Mouse (Mus musculus) hindbrain, embryonic 14.5 days (tissue): ENCODE measurements around the gene Micall2. TPM values are rescaled to one million over a fixed set of nuclear protein-coding genes. Genes with fewer than 3 reads are reported as not detected.
A peak's percentile ranks its signal among the peaks of the same experiment; 100 is the strongest.
"Not testable (repeated sequence)": the region's sequence is repeated elsewhere in the genome, so short reads cannot be mapped to it uniquely, and the experiment has no call there.

Experiments
- ATAC-seq: fragments of 200-750 bp; cut with Nextera tagmentation; 2 replicates; pipeline ENCODE4 v1.8.0; 2017; ENCODE audit warnings: moderate number of reproducible peaks, mild to moderate bottlenecking, moderate TSS enrichment, moderate library complexity; ENCODE audit not compliant: low FRiP score
- DNase-seq: peaks from one replicate; pipeline ENCODE4 v3.0.0-alpha.2; 2015; ENCODE audit warnings: low spot score
- H3K27ac ChIP-seq: fragments of 300-500 bp; sonication (generic); 2 replicates; pipeline ENCODE4 v1.5.1; 2014; ENCODE audit warnings: mild to moderate bottlenecking, moderate library complexity
- H3K27me3 ChIP-seq: fragments of 300-500 bp; sonication (generic); 2 replicates; pipeline ENCODE4 v1.6.1; 2014; ENCODE audit warnings: mild to moderate bottlenecking, low read length, mixed read lengths; ENCODE audit not compliant: control insufficient read depth, insufficient read depth
- H3K36me3 ChIP-seq: fragments of 300-500 bp; sonication (generic); replicated peaks from 2 replicates; pipeline ENCODE4 v1.6.1; 2014; ENCODE audit not compliant: control insufficient read depth, insufficient read depth
- H3K4me1 ChIP-seq: fragments of 300-500 bp; sonication (generic); replicated peaks from 2 replicates; pipeline ENCODE4 v1.6.1; 2014; ENCODE audit warnings: antibody characterized with exemption, low read length, mixed read lengths; ENCODE audit not compliant: control insufficient read depth, insufficient read depth
- H3K4me2 ChIP-seq: fragments of 300-500 bp; sonication (generic); replicated peaks from 2 replicates; pipeline ENCODE4 v1.6.1; 2014; ENCODE audit warnings: mild to moderate bottlenecking, moderate library complexity
- H3K4me3 ChIP-seq: fragments of 300-500 bp; sonication (generic); replicated peaks from 2 replicates; pipeline ENCODE4 v1.5.1; 2014; ENCODE audit warnings: mild to moderate bottlenecking, low read length
- H3K9ac ChIP-seq: fragments of 300-500 bp; sonication (generic); 2 replicates; pipeline ENCODE4 v1.6.1; 2014
- H3K9me3 ChIP-seq: fragments of 300-500 bp; sonication (generic); 2 replicates; pipeline ENCODE4 v1.6.1; 2016; ENCODE audit warnings: low read length; ENCODE audit not compliant: control insufficient read depth
- WGBS: fragments of 180-500 bp; shearing (Covaris S2); extraction: QIAGEN DNeasy Blood & Tissue Kit; methylation state at CpG from one replicate; pipeline ENCODE4 v1.1.7; 2014; 5-methylcytosine and 5-hydroxymethylcytosine counted together
- polyA plus RNA-seq: library from polyadenylated mRNA; unstranded; fragments of >200 nt; fragmentation: Nextera tagmentation; extraction: Ambion mirVana; gene quantifications from 2 replicates; pipeline ENCODE4 v1.2.1, GENCODE M21; 2014

Micall2 gene
- polyA plus RNA-seq, 1 experiment from 2014 or later: 10.6 TPM

DNA sequence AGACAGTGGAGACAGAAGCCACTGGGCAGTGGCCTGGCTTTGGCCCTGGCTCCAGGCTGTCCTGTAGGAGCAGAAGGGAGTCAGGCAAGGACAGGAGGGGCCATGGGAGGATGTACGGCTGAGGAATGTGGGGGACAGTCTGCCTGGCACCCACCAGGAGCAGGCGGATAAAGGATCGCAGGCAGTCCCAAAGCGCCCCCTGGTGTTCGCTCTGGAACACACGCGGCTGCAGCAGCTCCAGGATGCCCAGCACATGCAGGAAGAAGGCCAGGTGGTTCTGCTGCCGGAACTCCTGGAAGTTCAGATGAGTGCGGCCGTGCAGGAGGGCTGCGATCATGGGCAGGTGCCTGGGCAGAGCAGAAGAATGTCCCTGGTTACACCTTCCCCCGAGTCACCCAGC, 18.6 kb upstream of the Micall2 start:
- Histone ChIP-seq H3K27me3 (no peaks in the 10 kb centered on the region), H3K27ac (no peak overlapping the region), H3K9me3 (no peaks in the 10 kb centered on the region), H3K36me3 (peaks cover 86% of the 10 kb centered on the region), H3K9ac (no peak overlapping the region), H3K4me1 (no peaks in the 10 kb centered on the region), H3K4me2 (no peak overlapping the region), H3K4me3 (no peak overlapping the region)
- WGBS: 40% methylated on average over 12 of the region's 12 CpGs
- ATAC-seq (no peak), DNase-seq (peak; percentile 74)

DNA sequence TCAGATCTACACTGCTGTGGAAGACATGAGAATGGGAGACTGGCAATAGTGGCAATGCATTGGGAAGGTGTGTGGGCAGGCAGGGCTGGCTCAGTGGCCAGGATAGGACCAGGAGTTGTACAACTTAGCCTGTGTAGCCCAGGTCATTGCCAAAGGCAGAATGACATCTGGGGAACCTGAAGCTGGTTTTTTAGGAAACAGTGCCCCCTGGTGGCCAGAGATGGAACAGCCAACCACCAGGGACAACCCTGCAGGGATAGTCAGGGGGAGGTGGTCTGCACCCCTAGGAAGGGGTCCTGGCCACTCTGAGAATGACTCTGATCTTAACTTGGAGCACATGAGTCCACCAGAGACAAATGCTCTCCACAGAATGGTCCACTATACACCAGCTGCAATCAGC, 14.4 kb upstream of the Micall2 start:
- Histone ChIP-seq H3K4me3 (no peak overlapping the region), H3K27ac (no peak overlapping the region), H3K9ac (no peak overlapping the region), H3K36me3 (peaks cover 44% of the 10 kb centered on the region), H3K27me3 (peaks cover 4% of the 10 kb centered on the region; the same call in 1 of the 2 replicates), H3K9me3 (no peaks in the 10 kb centered on the region), H3K4me2 (no peak overlapping the region), H3K4me1 (no peaks in the 10 kb centered on the region)
- ATAC-seq (peak; percentile 10; the same call in 1 of the 2 replicates), DNase-seq (peak; percentile 83)

DNA sequence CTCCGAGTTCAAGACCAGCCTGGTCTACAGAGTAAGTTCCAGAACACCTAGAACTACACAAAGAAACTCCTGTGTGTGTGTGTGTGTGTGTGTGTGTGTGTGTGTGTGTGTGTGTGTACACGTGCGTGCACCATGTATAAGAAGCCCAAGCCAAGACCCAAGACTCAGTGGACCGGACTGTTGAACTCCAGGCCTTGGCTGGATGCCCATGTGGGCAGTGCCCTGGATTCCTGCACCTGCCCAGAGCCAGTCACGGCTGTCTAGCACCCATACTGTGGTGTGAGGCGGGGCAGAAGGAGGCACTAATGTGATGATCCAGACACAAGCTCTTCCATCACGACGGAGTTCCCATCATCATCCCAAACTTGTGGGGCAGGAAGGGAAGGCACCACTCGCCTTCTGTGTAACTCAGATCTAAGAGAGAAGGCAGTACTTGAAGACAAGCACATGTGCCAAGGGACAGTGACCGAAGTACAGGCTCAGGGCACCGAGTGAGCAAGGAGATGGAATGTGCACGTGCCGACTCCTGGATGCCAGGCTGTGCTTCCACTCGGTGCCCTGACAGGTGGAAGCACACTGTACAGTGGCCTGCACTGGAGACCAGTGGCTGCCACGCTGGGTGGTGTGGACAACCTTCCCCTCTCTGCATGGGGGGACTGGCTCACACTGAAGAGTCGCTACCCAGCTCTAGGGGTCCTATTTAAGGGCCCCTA, 13.4 kb upstream of the Micall2 start:
- H3K27ac ChIP-seq: no peak overlapping the region
- no peak overlapping the region for H3K4me2 ChIP-seq
- no peak overlapping the region for H3K4me3 ChIP-seq
- no peaks in the 10 kb centered on the region for H3K4me1 ChIP-seq
- no peak overlapping the region for H3K9ac ChIP-seq
- ATAC-seq (no peak), DNase-seq (no peak)
- WGBS: 88% methylated on average over 16 of the region's 16 CpGs
- H3K36me3 ChIP-seq: peaks cover 36% of the 10 kb centered on the region
- H3K9me3 ChIP-seq: no peaks in the 10 kb centered on the region
- peaks cover 4% of the 10 kb centered on the region; the same call in 1 of the 2 replicates for H3K27me3 ChIP-seq

DNA sequence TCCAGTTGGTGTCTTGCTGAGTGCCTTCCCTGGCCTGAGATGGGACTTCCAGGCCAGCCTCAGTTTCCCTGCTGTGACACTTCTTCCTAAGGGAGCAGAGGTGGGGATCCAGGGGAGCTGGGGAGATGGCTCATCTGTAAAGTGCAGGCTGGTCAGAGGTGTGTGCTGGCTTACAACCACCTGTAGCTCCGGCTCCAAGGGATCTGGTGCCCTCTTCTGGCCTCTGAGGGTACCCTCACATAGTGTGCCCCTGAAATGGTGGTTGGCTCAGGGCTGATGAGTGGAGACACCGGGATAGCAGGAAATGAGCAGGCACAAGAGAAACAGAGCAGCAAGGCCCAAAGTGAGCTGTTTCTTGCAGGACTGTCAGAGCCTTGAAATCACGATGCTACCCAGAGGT, 9.6 kb upstream of the Micall2 start:
- 7% methylated on average over 3 of the region's 3 CpGs for WGBS
- DNase-seq (peak; percentile 66), ATAC-seq (no peak)
- Histone ChIP-seq H3K9me3 (no peaks in the 10 kb centered on the region), H3K4me3 (no peak overlapping the region), H3K27ac (no peak overlapping the region), H3K36me3 (peaks cover 7% of the 10 kb centered on the region), H3K27me3 (peaks cover 4% of the 10 kb centered on the region; the same call in 1 of the 2 replicates), H3K9ac (no peak overlapping the region), H3K4me2 (no peak overlapping the region), H3K4me1 (no peaks in the 10 kb centered on the region)

DNA sequence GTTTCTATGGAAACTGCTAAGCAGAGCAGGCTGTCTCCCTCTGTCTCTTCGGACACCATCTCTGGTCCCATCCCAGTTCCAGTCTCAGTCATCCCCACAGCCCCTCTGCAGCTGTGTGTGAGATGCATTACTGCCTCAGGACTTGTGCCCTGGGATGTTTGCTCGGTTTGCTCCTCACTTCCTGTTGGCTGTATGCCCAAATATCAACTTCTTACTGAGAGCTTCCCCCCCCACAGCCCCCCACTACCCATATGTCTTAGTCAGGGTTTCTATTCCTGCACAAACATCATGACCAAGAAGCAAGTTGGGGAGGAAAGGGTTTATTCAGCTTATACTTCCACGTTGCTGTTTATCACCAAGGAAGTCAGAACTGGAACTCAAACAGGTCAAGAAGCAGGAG, 6.5 kb upstream of the Micall2 start:
- H3K36me3 ChIP-seq, H3K9ac ChIP-seq, DNase-seq, H3K27ac ChIP-seq, H3K4me2 ChIP-seq, H3K4me3 ChIP-seq, H3K27me3 ChIP-seq, H3K9me3 ChIP-seq, H3K4me1 ChIP-seq, ATAC-seq: not testable (repeated sequence)
- 55% methylated on average over 3 of the region's 3 CpGs for WGBS

DNA sequence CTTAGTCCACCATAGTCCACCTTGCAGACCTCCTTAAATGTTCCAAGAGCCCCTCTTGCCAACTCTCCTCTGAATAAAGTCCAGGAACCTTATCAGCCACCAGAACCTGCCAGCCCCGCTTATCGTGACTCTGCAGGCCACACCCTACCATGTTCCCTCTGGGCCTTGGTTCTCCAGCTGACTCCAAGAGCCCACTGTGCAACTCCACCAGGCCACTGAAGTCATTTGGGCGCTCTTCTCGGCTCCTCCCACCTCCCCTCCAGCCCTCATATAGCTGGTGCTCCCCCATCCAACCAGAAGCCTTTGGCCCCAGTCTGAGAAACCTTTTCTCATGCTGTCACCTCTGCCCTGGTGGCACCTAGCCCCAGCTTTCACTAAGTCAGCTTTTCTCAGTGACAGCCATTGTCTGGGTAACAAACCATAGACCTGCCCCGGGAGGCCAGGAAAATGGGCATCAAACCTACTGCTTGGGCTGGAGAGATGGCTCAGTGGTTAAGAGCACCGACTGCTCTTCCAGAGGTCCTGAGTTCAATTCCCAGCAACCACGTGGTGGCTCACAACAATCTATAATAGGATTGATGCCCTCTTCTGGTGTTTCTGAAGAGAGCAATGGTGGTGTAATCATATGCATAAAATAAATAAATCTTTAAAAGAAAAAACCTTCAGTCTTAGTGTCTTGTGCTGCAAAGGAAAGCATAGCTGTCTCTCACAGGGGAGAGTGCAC, 2.6 kb upstream of the Micall2 start:
- no peaks in the 10 kb centered on the region for H3K36me3 ChIP-seq
- ATAC-seq: no peak
- WGBS: 73% methylated on average over 7 of the region's 7 CpGs

DNA sequence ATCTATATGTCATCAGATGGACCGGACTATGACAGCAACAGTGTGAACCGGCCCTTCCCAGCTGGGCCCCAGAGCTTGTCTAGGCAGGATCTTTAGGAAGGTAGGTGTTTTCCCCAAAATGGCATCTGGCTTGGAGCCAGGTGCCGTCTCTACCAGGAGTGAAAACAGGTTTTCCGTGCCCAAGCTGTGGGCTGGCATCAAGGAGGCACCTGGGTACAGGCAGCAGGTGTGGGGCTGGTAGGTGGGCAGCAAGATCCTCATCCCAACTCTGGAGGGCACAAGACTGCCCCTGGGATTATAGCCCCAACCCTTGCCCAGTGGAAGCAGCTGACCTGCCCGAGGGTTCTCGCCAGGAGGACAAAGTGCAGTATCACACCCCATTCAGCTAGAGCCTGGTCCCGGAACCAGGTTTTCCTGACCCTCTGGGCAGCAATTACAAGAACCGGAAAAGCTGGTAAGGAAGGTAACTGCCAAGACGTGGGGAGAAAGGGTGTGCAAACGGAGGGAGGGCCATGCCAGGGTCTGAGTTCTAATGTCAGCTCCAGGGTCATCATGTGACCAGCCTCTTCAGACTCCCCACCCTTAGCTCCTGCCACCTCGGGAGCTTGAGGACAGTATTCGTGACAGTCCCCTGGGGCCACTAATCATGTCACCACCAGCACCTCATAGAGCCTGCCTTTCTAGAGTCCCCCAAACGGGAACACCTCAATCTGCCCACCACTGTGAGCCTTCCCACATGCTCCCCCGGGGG, 1.9 kb upstream of the Micall2 start:
- no peaks in the 10 kb centered on the region for H3K36me3 ChIP-seq
- peaks cover 14% of the 10 kb centered on the region for H3K4me1 ChIP-seq
- no peaks in the 10 kb centered on the region for H3K27me3 ChIP-seq
- 79% methylated on average over 14 of the region's 14 CpGs for WGBS
- no peak overlapping the region for H3K27ac ChIP-seq
- H3K4me3 ChIP-seq: no peak overlapping the region
- H3K9ac ChIP-seq: no peak overlapping the region
- ATAC-seq: no peak
- no peaks in the 10 kb centered on the region for H3K9me3 ChIP-seq
- no peak for DNase-seq
- no peak overlapping the region for H3K4me2 ChIP-seq

More for the DNA sequence above, 2.6 kb upstream of the Micall2 start:
- Histone ChIP-seq H3K4me1 (peaks cover 14% of the 10 kb centered on the region), H3K4me2 (no peak overlapping the region), H3K4me3 (no peak overlapping the region), H3K9me3 (no peaks in the 10 kb centered on the region), H3K27ac (no peak overlapping the region), H3K9ac (no peak overlapping the region), H3K27me3 (no peaks in the 10 kb centered on the region)
- DNase-seq: no peak

DNA sequence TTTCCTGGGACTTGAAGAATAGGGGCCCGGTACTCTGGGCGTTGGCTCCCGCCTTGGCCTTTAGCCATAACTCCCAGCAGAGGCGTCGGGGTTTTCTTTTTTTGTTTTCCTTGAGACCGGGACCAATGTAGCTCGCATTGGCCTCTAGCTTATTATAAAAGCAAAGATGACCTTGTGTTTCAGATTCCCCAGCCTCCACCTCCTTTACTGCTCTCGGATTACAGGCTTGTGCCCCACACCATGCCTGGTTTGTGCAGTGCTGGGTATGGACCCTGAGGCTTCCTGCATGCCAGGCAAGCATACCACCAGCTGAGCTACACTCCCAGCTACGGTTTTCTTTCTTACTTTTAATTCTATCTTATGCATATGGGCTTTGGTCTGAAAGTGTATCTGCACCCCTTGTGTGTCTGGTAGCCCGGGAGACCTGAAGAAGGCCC, 386 bp upstream of the Micall2 start:
- Histone ChIP-seq H3K27me3 (no peaks in the 10 kb centered on the region), H3K36me3 (no peaks in the 10 kb centered on the region), H3K4me1 (peaks cover 14% of the 10 kb centered on the region), H3K4me2 (peak overlapping the region; percentile 81), H3K9ac (no peak overlapping the region; the same call in 1 of the 2 replicates), H3K27ac (no peak overlapping the region; the same call in 1 of the 2 replicates), H3K4me3 (peak overlapping the region; percentile 35), H3K9me3 (no peaks in the 10 kb centered on the region)
- DNase-seq: no peak
- WGBS: 10% methylated on average over 10 of the region's 10 CpGs
- ATAC-seq: peak; percentile 34

DNA sequence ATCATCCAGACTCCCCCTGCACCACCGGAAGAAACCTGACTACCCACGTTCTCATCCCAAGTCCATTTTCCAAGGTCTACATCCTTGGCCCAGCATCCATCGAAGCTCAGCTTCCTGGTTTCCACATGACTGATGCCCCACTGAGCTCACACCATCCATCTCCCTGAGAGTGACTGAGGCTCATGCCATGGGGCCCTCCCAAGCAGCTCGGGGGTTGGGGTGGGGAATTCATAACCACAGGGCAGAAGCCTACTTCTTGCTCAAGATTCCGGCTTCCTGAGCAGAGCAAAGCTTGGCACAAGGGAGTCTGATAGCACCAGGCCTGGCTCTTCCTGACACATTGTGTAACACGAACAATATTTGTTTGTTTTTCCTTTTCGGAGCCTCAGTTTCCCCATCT, 1.4 kb downstream of the Micall2 start:
- H3K4me1 ChIP-seq: peaks cover 30% of the 10 kb centered on the region
- H3K9ac ChIP-seq: no peak overlapping the region
- DNase-seq: no peak
- H3K36me3 ChIP-seq: no peaks in the 10 kb centered on the region
- no peak for ATAC-seq
- WGBS: 76% methylated on average over 7 of the region's 7 CpGs
- H3K27me3 ChIP-seq: no peaks in the 10 kb centered on the region
- H3K4me2 ChIP-seq: peak overlapping the region; percentile 81
- H3K27ac ChIP-seq: no peak overlapping the region
- H3K4me3 ChIP-seq: 0 out of 2 replicates have a peak overlapping the region, but pooled peaks have one; percentile 35
- H3K9me3 ChIP-seq: no peaks in the 10 kb centered on the region
